Mouse (Mus musculus): Measurements from ENCODE around the gene Ccdc15. TPM values are rescaled to one million over a fixed set of nuclear protein-coding genes. Genes with fewer than 3 reads are reported as not detected.

Ccdc15 gene
- polyA plus RNA-seq, 1 experiment from 2014 or later: 10.2 TPM

- Histone ChIP-seq H3K9ac (ENCODE audit: low read depth, low read length) (no peak overlapping the region), H3K4me2 (replicated peaks; ENCODE audit: low read depth, low read length) (no peak overlapping the region), H3K4me1 (replicated peaks; ENCODE audit: control insufficient read depth, insufficient read depth, low read length) (no peaks in the 10 kb centered on the region), H3K36me3 (ENCODE audit: control insufficient read depth, insufficient read depth, low read length) (no peaks in the 10 kb centered on the region), H3K9me3 (ENCODE audit: control insufficient read depth, low read length) (no peaks in the 10 kb centered on the region), H3K4me3 (ENCODE audit: low read depth, low read length) (no peak overlapping the region), H3K27ac (ENCODE audit: low read depth, low read length) (no peak overlapping the region), H3K27me3 (ENCODE audit: control insufficient read depth, insufficient read depth, low read length) (no peaks in the 10 kb centered on the region)
- DNase-seq (ENCODE audit: low spot score) (no peak), ATAC-seq (ENCODE audit: low FRiP score) (no peak)
- WGBS: 53% methylated on average over 3 of the region's 3 CpGs
These were observed 99.8 kb downstream of the Ccdc15 start for GRCm38 (mm10) chr9:37248381-37248906.

GRCm38 (mm10) chr9:37247429-37247828 lies 100.8 kb downstream of the Ccdc15 start:
- Histone ChIP-seq H3K27ac (ENCODE audit: low read depth, low read length) (no peak overlapping the region), H3K4me3 (ENCODE audit: low read depth, low read length) (no peak overlapping the region), H3K4me1 (replicated peaks; ENCODE audit: control insufficient read depth, insufficient read depth, low read length) (no peaks in the 10 kb centered on the region), H3K36me3 (ENCODE audit: control insufficient read depth, insufficient read depth, low read length) (no peaks in the 10 kb centered on the region), H3K4me2 (replicated peaks; ENCODE audit: low read depth, low read length) (no peak overlapping the region), H3K9ac (ENCODE audit: low read depth, low read length) (no peak overlapping the region), H3K9me3 (ENCODE audit: control insufficient read depth, low read length) (no peaks in the 10 kb centered on the region), H3K27me3 (ENCODE audit: control insufficient read depth, insufficient read depth, low read length) (no peaks in the 10 kb centered on the region)
- ATAC-seq (ENCODE audit: low FRiP score): no peak
- DNase-seq (ENCODE audit: low spot score): no peak

- H3K4me1 ChIP-seq (replicated peaks; ENCODE audit: control insufficient read depth, insufficient read depth, low read length): no peaks in the 10 kb centered on the region
- no peaks in the 10 kb centered on the region for H3K9me3 ChIP-seq (ENCODE audit: control insufficient read depth, low read length)
- no peaks in the 10 kb centered on the region for H3K36me3 ChIP-seq (ENCODE audit: control insufficient read depth, insufficient read depth, low read length)
- DNase-seq (ENCODE audit: low spot score) (no peak), ATAC-seq (ENCODE audit: low FRiP score) (no peak)
- H3K4me3 ChIP-seq (ENCODE audit: low read depth, low read length): no peak overlapping the region
- no peak overlapping the region for H3K9ac ChIP-seq (ENCODE audit: low read depth, low read length)
- no peaks in the 10 kb centered on the region for H3K27me3 ChIP-seq (ENCODE audit: control insufficient read depth, insufficient read depth, low read length)
- WGBS: 96% methylated on average over 1 of the region's 1 CpGs
- no peak overlapping the region for H3K27ac ChIP-seq (ENCODE audit: low read depth, low read length)
- no peak overlapping the region for H3K4me2 ChIP-seq (replicated peaks; ENCODE audit: low read depth, low read length)
These were observed 102.4 kb downstream of the Ccdc15 start for GRCm38 (mm10) chr9:37245810-37246209.

- H3K9me3 ChIP-seq (ENCODE audit: control insufficient read depth, low read length): no peaks in the 10 kb centered on the region
- WGBS: 67% methylated on average over 2 of the region's 2 CpGs
- no peaks in the 10 kb centered on the region for H3K4me1 ChIP-seq (replicated peaks; ENCODE audit: control insufficient read depth, insufficient read depth, low read length)
- ATAC-seq (ENCODE audit: low FRiP score) (no peak), DNase-seq (ENCODE audit: low spot score) (no peak)
- no peak overlapping the region for H3K4me3 ChIP-seq (ENCODE audit: low read depth, low read length)
- no peak overlapping the region for H3K27ac ChIP-seq (ENCODE audit: low read depth, low read length)
- H3K4me2 ChIP-seq (replicated peaks; ENCODE audit: low read depth, low read length): no peak overlapping the region
- H3K27me3 ChIP-seq (ENCODE audit: control insufficient read depth, insufficient read depth, low read length): no peaks in the 10 kb centered on the region
- no peak overlapping the region for H3K9ac ChIP-seq (ENCODE audit: low read depth, low read length)
- no peaks in the 10 kb centered on the region for H3K36me3 ChIP-seq (ENCODE audit: control insufficient read depth, insufficient read depth, low read length)
These were observed 102.8 kb downstream of the Ccdc15 start for GRCm38 (mm10) chr9:37245404-37245803.

- Histone ChIP-seq H3K36me3 (ENCODE audit: control insufficient read depth, insufficient read depth, low read length) (no peaks in the 10 kb centered on the region), H3K4me3 (ENCODE audit: low read depth, low read length) (no peak overlapping the region), H3K9ac (ENCODE audit: low read depth, low read length) (no peak overlapping the region), H3K27ac (ENCODE audit: low read depth, low read length) (no peak overlapping the region), H3K9me3 (ENCODE audit: control insufficient read depth, low read length) (no peaks in the 10 kb centered on the region), H3K27me3 (ENCODE audit: control insufficient read depth, insufficient read depth, low read length) (no peaks in the 10 kb centered on the region), H3K4me1 (replicated peaks; ENCODE audit: control insufficient read depth, insufficient read depth, low read length) (no peaks in the 10 kb centered on the region), H3K4me2 (replicated peaks; ENCODE audit: low read depth, low read length) (no peak overlapping the region)
- DNase-seq (ENCODE audit: low spot score) (no peak), ATAC-seq (ENCODE audit: low FRiP score) (no peak)
- WGBS: 86% methylated on average over 1 of the region's 1 CpGs
These were observed 103.6 kb downstream of the Ccdc15 start for GRCm38 (mm10) chr9:37244600-37244999.

- Histone ChIP-seq H3K36me3 (ENCODE audit: control insufficient read depth, insufficient read depth, low read length) (no peaks in the 10 kb centered on the region), H3K4me2 (replicated peaks; ENCODE audit: low read depth, low read length) (no peak overlapping the region), H3K9me3 (ENCODE audit: control insufficient read depth, low read length) (no peaks in the 10 kb centered on the region), H3K9ac (ENCODE audit: low read depth, low read length) (no peak overlapping the region), H3K4me1 (replicated peaks; ENCODE audit: control insufficient read depth, insufficient read depth, low read length) (no peaks in the 10 kb centered on the region), H3K27me3 (ENCODE audit: control insufficient read depth, insufficient read depth, low read length) (no peaks in the 10 kb centered on the region), H3K27ac (ENCODE audit: low read depth, low read length) (no peak overlapping the region), H3K4me3 (ENCODE audit: low read depth, low read length) (no peak overlapping the region)
- ATAC-seq (ENCODE audit: low FRiP score): no peak
- WGBS: 90% methylated on average over 3 of the region's 3 CpGs
- DNase-seq (ENCODE audit: low spot score): no peak
These were observed 105.5 kb downstream of the Ccdc15 start for GRCm38 (mm10) chr9:37242764-37243163.

DNA sequence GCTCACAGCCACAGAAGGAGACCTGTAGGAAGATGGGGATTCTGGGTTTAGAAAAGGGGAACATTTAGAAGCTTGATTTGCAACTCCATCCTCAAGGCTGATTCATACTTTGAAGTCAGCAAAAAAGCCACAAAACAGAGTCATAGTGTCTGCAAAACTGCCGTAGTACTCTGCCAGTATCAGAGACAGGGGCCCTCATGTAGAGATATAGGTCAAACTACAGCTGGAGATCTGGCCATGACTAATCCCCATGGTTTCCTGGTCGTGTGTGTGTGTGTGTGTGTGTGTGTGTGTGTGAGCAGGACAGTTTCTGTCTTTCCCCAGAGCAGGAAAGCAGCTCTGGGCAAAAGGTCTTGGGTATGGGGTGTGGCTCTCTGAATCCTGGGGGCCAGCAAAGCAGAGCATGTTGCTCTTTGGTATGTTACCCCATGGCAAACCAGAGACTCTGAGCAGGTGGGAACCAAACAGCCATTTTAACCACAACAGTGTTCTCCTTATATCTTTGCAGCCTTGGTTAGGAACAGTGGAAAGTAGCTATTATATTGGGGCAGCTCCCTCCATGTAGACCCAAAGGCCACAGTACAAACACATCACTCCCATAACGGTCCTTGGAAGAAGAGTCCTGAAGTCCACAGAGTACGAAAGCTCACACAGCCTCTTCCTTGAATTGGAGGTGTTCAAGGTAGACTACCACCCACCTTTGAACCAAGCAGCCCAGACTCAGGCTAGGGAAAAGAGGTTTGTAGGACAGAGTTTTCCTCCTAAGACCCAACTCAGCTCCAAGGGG lies 112.1 kb downstream of the Ccdc15 start:
- 74% methylated on average over 4 of the region's 4 CpGs for WGBS
- Histone ChIP-seq H3K9ac (ENCODE audit: low read depth, low read length) (no peak overlapping the region), H3K27me3 (ENCODE audit: control insufficient read depth, insufficient read depth, low read length) (no peaks in the 10 kb centered on the region), H3K4me2 (replicated peaks; ENCODE audit: low read depth, low read length) (no peak overlapping the region), H3K4me1 (replicated peaks; ENCODE audit: control insufficient read depth, insufficient read depth, low read length) (no peaks in the 10 kb centered on the region), H3K9me3 (ENCODE audit: control insufficient read depth, low read length) (no peaks in the 10 kb centered on the region), H3K27ac (ENCODE audit: low read depth, low read length) (no peak overlapping the region), H3K4me3 (ENCODE audit: low read depth, low read length) (no peak overlapping the region), H3K36me3 (ENCODE audit: control insufficient read depth, insufficient read depth, low read length) (no peaks in the 10 kb centered on the region)
- no peak for ATAC-seq (ENCODE audit: low FRiP score)
- no peak for DNase-seq (ENCODE audit: low spot score)

DNA sequence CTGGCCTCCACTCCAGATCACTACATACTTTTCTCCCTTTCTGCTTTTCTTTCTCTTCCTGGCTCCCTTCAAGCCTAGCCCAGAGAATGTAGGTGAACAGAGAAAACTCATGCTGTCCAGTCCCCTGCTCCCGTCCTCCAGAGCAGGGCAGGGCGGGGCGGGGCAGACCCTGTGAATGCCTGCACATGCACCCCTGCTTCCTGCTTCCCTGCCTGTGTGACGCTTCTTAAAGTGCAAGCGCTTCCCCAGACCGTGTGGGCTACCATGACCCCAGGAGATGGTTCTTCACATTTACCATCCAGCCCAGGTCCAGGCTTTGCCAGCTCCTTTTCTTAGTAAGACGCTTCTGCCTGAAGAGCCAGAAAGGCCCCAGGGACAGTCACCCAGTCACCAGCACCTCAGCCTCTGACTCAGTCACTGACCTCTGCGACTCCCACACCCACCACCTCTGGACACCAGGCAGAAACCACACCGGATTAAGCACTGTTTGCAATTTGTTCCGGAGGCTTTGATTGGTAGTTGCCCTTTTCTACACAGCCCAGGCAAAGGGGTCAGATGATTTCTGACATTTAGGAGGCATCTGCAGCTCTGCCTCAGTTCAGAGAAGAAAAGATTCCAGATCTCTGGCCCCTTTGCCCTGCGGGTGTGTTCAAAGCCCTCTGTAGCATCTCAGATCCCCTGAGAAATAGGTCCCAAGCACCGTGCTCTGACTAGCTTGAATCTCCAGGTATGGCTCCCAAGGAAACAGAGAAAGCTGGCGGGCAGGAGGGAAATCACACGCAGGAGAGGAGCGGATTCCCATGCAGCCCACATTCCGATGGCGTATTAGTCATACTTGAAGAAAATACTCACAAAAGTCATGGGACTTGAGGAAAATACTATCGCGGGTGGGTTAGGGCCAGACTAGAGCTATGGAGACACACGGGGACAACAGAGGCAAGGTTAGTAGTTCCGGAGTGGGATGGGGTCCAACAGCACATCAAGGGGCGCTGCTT lies 115.7 kb downstream of the Ccdc15 start:
- 66% methylated on average over 22 of the region's 22 CpGs for WGBS
- H3K27me3 ChIP-seq (ENCODE audit: control insufficient read depth, insufficient read depth, low read length): no peaks in the 10 kb centered on the region
- no peak for DNase-seq (ENCODE audit: low spot score)
- H3K4me2 ChIP-seq (replicated peaks; ENCODE audit: low read depth, low read length): no peak overlapping the region
- H3K4me3 ChIP-seq (ENCODE audit: low read depth, low read length): no peak overlapping the region
- ATAC-seq (ENCODE audit: low FRiP score): no peak
- 0 out of 2 replicates have a peak, but pooled peaks cover 2% of the 10 kb centered on the region for H3K36me3 ChIP-seq (ENCODE audit: control insufficient read depth, insufficient read depth, low read length)
- no peaks in the 10 kb centered on the region for H3K9me3 ChIP-seq (ENCODE audit: control insufficient read depth, low read length)
- no peak overlapping the region for H3K27ac ChIP-seq (ENCODE audit: low read depth, low read length)
- no peak overlapping the region for H3K9ac ChIP-seq (ENCODE audit: low read depth, low read length)
- no peaks in the 10 kb centered on the region for H3K4me1 ChIP-seq (replicated peaks; ENCODE audit: control insufficient read depth, insufficient read depth, low read length)

Measured in hindbrain, embryonic 11.5 days (tissue).